Mouse (Mus musculus) bone marrow, adult 2 months (tissue): ENCODE measurements at regions not wholly inside any gene's neighbourhood (a gene's known extent, or its start where the extent isn't known, plus 50 kb on each side); places are given as distances from the start of the nearest gene placed in this dataset.

Experiments
- CTCF ChIP-seq: fragments of 200-500 bp; IDR thresholded peaks from 2 replicates; pipeline ENCODE4 v1.5.1; 2011; ENCODE audit warnings: low read length, control low read depth; ENCODE audit not compliant: control insufficient read depth, insufficient read depth
- POLR2A ChIP-seq: fragments of 200-500 bp; IDR thresholded peaks from 2 replicates; pipeline ENCODE4 v1.6.1; 2011; ENCODE audit warnings: low read depth, mild to moderate bottlenecking, control low read depth, low read length, borderline replicate concordance; ENCODE audit not compliant: control insufficient read depth

GRCm38 (mm10) chr15:57585411-57585810 is 108.0 kb upstream of the Slc22a22 start:
- TF ChIP-seq CTCF (no peak), POLR2A (no peak)
